Comparison of ENCODE assay signal across 8 mouse cellular contexts in the genomic region with DNA sequence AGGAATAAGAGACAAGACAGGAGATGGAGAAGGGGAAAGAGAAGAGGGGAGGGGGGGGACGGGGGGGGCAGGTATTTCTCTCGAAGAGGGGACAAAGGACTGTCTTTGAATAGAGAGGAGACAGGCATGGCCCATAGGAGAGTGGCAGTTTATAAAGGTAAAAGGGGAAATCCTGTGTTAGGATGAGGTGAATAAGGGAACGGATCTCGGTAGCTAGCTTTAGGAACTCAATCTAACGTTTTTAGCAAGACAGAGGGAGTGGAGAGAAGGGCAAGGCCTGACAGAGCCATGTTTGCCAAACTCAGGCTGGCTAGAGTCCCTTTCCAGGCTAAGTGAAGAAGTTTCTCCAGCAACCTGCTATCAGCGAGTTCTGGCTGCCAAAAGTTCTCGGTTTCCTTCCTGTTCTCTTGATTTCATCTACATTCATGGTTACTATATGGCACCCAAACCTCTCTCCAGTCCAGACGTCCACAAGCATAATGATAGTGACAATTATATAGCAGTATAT. TPM values are rescaled to one million over a fixed set of nuclear protein-coding genes. Genes with fewer than 3 reads are reported as not detected.
A peak's percentile ranks its signal among the peaks of the same experiment; 100 is the strongest.
DNase-seq lines count a peak whose midpoint lies in the region; ATAC-seq and TF ChIP-seq lines count a peak whose summit lies in the region.

No protein-coding gene starts in this region.

- no peaks in the 10 kb centered on the region for H3K79me2 ChIP-seq in heart, adult 2 months (replicated peaks; ENCODE audit: control insufficient read depth, insufficient read depth, low read length)
- H3K79me2 ChIP-seq in C2C12 (ENCODE audit: control insufficient read depth, insufficient read depth): no peaks in the 10 kb centered on the region

- H3K27me3 ChIP-seq in heart, adult 2 months (ENCODE audit: control insufficient read depth, insufficient read depth, low read length): no peaks in the 10 kb centered on the region
- H3K27me3 ChIP-seq in C2C12 (ENCODE audit: control insufficient read depth, insufficient read depth, insufficient read length): no peaks in the 10 kb centered on the region
- H3K27me3 ChIP-seq in forebrain, embryonic 12.5 days: no peaks in the 10 kb centered on the region
- H3K27me3 ChIP-seq in liver, embryonic 12.5 days (replicated peaks): peaks cover 4% of the 10 kb centered on the region; the same call in 1 of the 2 replicates

- no peaks in the 10 kb centered on the region for H3K36me3 ChIP-seq in heart, adult 2 months (ENCODE audit: control insufficient read depth, insufficient read depth, low read length)
- peaks cover 3% of the 10 kb centered on the region for H3K36me3 ChIP-seq in C2C12 (ENCODE audit: control insufficient read depth, insufficient read depth)
- peaks cover 13% of the 10 kb centered on the region for H3K36me3 ChIP-seq in forebrain, embryonic 12.5 days (replicated peaks)
- H3K36me3 ChIP-seq in liver, embryonic 12.5 days: peaks cover 29% of the 10 kb centered on the region

- intact Hi-C loops in heart, adult 2 months (cut with DNase I): loop anchor here (1.0 to 10.0 kb wide), 4 partner anchors 21 to 238 kb away; a partner anchor contains a TSS
- intact Hi-C loops in heart, postnatal 25 days (cut with DNase I): no loop called here

- no peak for DNase-seq in heart, adult 2 months
- no peak for DNase-seq in heart, postnatal 25 days (ENCODE audit: low spot score)
- DNase-seq in left cerebral cortex, adult 18-20 months (ENCODE audit: low spot score in 2 of 2): no peak
- DNase-seq in frontal cortex, postnatal 25 days (ENCODE audit: low spot score in 2 of 2): no peak

- H3K27ac ChIP-seq in heart, adult 2 months: peak overlapping the region; percentile 84; the same call in 1 of the 2 replicates
- 0 out of 2 replicates have a peak overlapping the region, but pooled peaks have one; percentile 84 for H3K27ac ChIP-seq in forebrain, embryonic 12.5 days
- peak overlapping the region; percentile 86 for H3K27ac ChIP-seq in liver, embryonic 12.5 days

- H3ac ChIP-seq in C2C12 (ENCODE audit: control insufficient read depth, insufficient read length, low read depth): no peak overlapping the region

- WGBS in heart, adult 2 months: 35% methylated on average over 8 of the region's 8 CpGs
- WGBS in forebrain, embryonic 12.5 days: 48% methylated on average over 8 of the region's 8 CpGs
- 26% methylated on average over 8 of the region's 8 CpGs for WGBS in liver, embryonic 12.5 days (ENCODE audit: insufficient replicate concordance)

- H3K9ac ChIP-seq in heart, adult 2 months (ENCODE audit: low read depth, low read length): no peak overlapping the region
- peak overlapping the region; percentile 67; the same call in 1 of the 2 replicates for H3K9ac ChIP-seq in forebrain, embryonic 12.5 days
- peak overlapping the region; percentile 80 for H3K9ac ChIP-seq in liver, embryonic 12.5 days

- no peaks in the 10 kb centered on the region for H3K79me3 ChIP-seq in C2C12 (ENCODE audit: low read depth)

- no peak for TF ChIP-seq CTCF in heart, adult 2 months (IDR thresholded peaks at IDR 0.05)
- no peak for TF ChIP-seq CTCF in C2C12 (IDR thresholded peaks at IDR 0.05; ENCODE audit: control insufficient read depth, insufficient read depth, insufficient read length)

- TF ChIP-seq POLR2A in heart, adult 2 months (IDR thresholded peaks at IDR 0.05; ENCODE audit: insufficient read depth, low read depth, low read length): no peak

- no peak for ATAC-seq in forebrain, embryonic 12.5 days (ENCODE audit: low FRiP score)
- peak; percentile 5; the same call in 1 of the 2 replicates for ATAC-seq in liver, embryonic 12.5 days
- ATAC-seq in activated CD4-positive, CD25-positive, alpha-beta regulatory T cell, adult 4 months: no peak

- no peaks in the 10 kb centered on the region; the same call in 1 of the 2 replicates for H3K4me1 ChIP-seq in heart, adult 2 months (ENCODE audit: control insufficient read depth, insufficient read depth, low read length)
- peaks cover 8% of the 10 kb centered on the region for H3K4me1 ChIP-seq in forebrain, embryonic 12.5 days
- peaks cover 48% of the 10 kb centered on the region for H3K4me1 ChIP-seq in liver, embryonic 12.5 days

- TF ChIP-seq EP300 in heart, adult 2 months (IDR thresholded peaks at IDR 0.05; ENCODE audit: insufficient read depth, low read depth, low read length): no peak

- no peaks in the 10 kb centered on the region for H3K9me3 ChIP-seq in forebrain, embryonic 12.5 days
- H3K9me3 ChIP-seq in liver, embryonic 12.5 days (replicated peaks): no peaks in the 10 kb centered on the region

- peak overlapping the region; percentile 65 for H3K4me2 ChIP-seq in forebrain, embryonic 12.5 days
- H3K4me2 ChIP-seq in liver, embryonic 12.5 days: peak overlapping the region; percentile 88

- H3K4me3 ChIP-seq in heart, adult 2 months: peak overlapping the region; percentile 90; the same call in 1 of the 2 replicates
- peak overlapping the region; percentile 43 for H3K4me3 ChIP-seq in C2C12 (ENCODE audit: insufficient read depth, poor library complexity, severe bottlenecking)
- peak overlapping the region; percentile 80 for H3K4me3 ChIP-seq in forebrain, embryonic 12.5 days (replicated peaks)
- H3K4me3 ChIP-seq in liver, embryonic 12.5 days: peak overlapping the region; percentile 83

TF ChIP-seq in C2C12, 6 proteins besides CTCF, POLR2A, EP300 and RAD21:
- TF ChIP-seq USF1 (IDR thresholded peaks at IDR 0.05; ENCODE audit: low read depth) (no peak), MYOG (IDR thresholded peaks at IDR 0.05; ENCODE audit: control insufficient read depth, extremely low read depth, insufficient read length) (no peak), MYOD1 (IDR thresholded peaks at IDR 0.05; ENCODE audit: control insufficient read depth, insufficient read length, low read depth) (no peak), CEBPB (IDR thresholded peaks at IDR 0.05; ENCODE audit: low read depth) (no peak), FOSL1 (IDR thresholded peaks at IDR 0.05; ENCODE audit: insufficient read depth, low read length, poor library complexity, severe bottlenecking) (no peak), MAX (IDR thresholded peaks at IDR 0.05) (no peak)

RNA-seq across cellular contexts. Expression of a gene that starts 0.4 kb away (rescaled TPM):
- total RNA-seq in heart, adult 2 months (2021): 10 to 100 TPM; 12.5 to 13.0 TPM
- polyA plus RNA-seq in heart, adult 2 months (2012; rRNA removed): 26.3 and 32.2 TPM in 2 replicates
- 10 to 100 TPM; 13.0 to 13.4 TPM for total RNA-seq in heart, postnatal 25 days (2021)
- polyA plus RNA-seq in C2C12 (2012; fragmentation: generic; extraction: Trizol): 11.9 TPM
- polyA plus RNA-seq in forebrain, embryonic 12.5 days (2016; fragmentation: Nextera tagmentation; extraction: Ambion mirVana): 32.1 and 34.0 TPM in 2 replicates
- 18.3 and 18.9 TPM in 2 replicates for polyA plus RNA-seq in liver, embryonic 12.5 days (2016; fragmentation: Nextera tagmentation; extraction: Ambion mirVana)
- polyA plus RNA-seq in activated CD4-positive, CD25-positive, alpha-beta regulatory T cell, adult 4 months (2017; shearing (Covaris generic)): 10 to 100 TPM; 53.3 to 60.8 TPM
- total RNA-seq in left cerebral cortex, adult 18-20 months (2021): 10 to 100 TPM; 47.1 to 51.2 TPM

RNA-seq across cellular contexts. Expression of a gene that starts 8.8 kb away (rescaled TPM):
- under 1 TPM; 0.16 to 0.43 TPM for total RNA-seq in heart, adult 2 months (2021)
- polyA plus RNA-seq in heart, adult 2 months (2012; rRNA removed): 0.31 and 0.41 TPM in 2 replicates
- total RNA-seq in heart, postnatal 25 days (2021): under 1 TPM; 0.18 to 0.36 TPM
- 0.07 TPM for polyA plus RNA-seq in C2C12 (2012; fragmentation: generic; extraction: Trizol)
- 0.55 and 0.58 TPM in 2 replicates for polyA plus RNA-seq in forebrain, embryonic 12.5 days (2016; fragmentation: Nextera tagmentation; extraction: Ambion mirVana)
- 1.6 and 2.1 TPM in 2 replicates for polyA plus RNA-seq in liver, embryonic 12.5 days (2016; fragmentation: Nextera tagmentation; extraction: Ambion mirVana)
- not detected for polyA plus RNA-seq in activated CD4-positive, CD25-positive, alpha-beta regulatory T cell, adult 4 months (2017; shearing (Covaris generic))
- total RNA-seq in left cerebral cortex, adult 18-20 months (2021): not detected

RNA-seq across cellular contexts. Expression of a gene that starts 23.0 kb away (rescaled TPM):
- 10 to 100 TPM; 35.4 to 40.2 TPM for total RNA-seq in heart, adult 2 months (2021)
- 82.9 and 85.8 TPM in 2 replicates for polyA plus RNA-seq in heart, adult 2 months (2012; rRNA removed)
- total RNA-seq in heart, postnatal 25 days (2021): 10 to 100 TPM; 43.7 to 47.0 TPM
- 63.7 TPM for polyA plus RNA-seq in C2C12 (2012; fragmentation: generic; extraction: Trizol)
- 68.8 and 74.1 TPM in 2 replicates for polyA plus RNA-seq in forebrain, embryonic 12.5 days (2016; fragmentation: Nextera tagmentation; extraction: Ambion mirVana)
- polyA plus RNA-seq in liver, embryonic 12.5 days (2016; fragmentation: Nextera tagmentation; extraction: Ambion mirVana): 34.3 and 35.2 TPM in 2 replicates
- 10 to 100 TPM; 46.4 to 48.9 TPM for polyA plus RNA-seq in activated CD4-positive, CD25-positive, alpha-beta regulatory T cell, adult 4 months (2017; shearing (Covaris generic))
- 10 to 100 TPM; 86.9 to 88.7 TPM for total RNA-seq in left cerebral cortex, adult 18-20 months (2021)

RNA-seq across cellular contexts. Expression of a gene that starts 23.0 kb away (rescaled TPM):
- total RNA-seq in heart, adult 2 months (2021): 10 to 100 TPM; 10.1 to 11.4 TPM
- polyA plus RNA-seq in heart, adult 2 months (2012; rRNA removed): 8.3 and 13.1 TPM in 2 replicates
- total RNA-seq in heart, postnatal 25 days (2021): 10 to 100 TPM in 1 of 2 experiments, 1 to 10 TPM in 1; 7.8 to 11.1 TPM
- polyA plus RNA-seq in C2C12 (2012; fragmentation: generic; extraction: Trizol): 38.6 TPM
- 47.9 and 52.0 TPM in 2 replicates for polyA plus RNA-seq in forebrain, embryonic 12.5 days (2016; fragmentation: Nextera tagmentation; extraction: Ambion mirVana)
- 56.0 and 59.4 TPM in 2 replicates for polyA plus RNA-seq in liver, embryonic 12.5 days (2016; fragmentation: Nextera tagmentation; extraction: Ambion mirVana)
- polyA plus RNA-seq in activated CD4-positive, CD25-positive, alpha-beta regulatory T cell, adult 4 months (2017; shearing (Covaris generic)): 1 to 10 TPM; 6.0 to 8.2 TPM
- 10 to 100 TPM; 10.7 to 11.6 TPM for total RNA-seq in left cerebral cortex, adult 18-20 months (2021)

RNA-seq across cellular contexts. Expression of a gene that starts 35.8 kb away (rescaled TPM):
- under 1 TPM; 0.81 to 0.98 TPM for total RNA-seq in heart, adult 2 months (2021)
- polyA plus RNA-seq in heart, adult 2 months (2012; rRNA removed): 6.7 and 8.1 TPM in 2 replicates
- total RNA-seq in heart, postnatal 25 days (2021): under 1 TPM; 0.56 to 0.83 TPM
- polyA plus RNA-seq in C2C12 (2012; fragmentation: generic; extraction: Trizol): 0.05 TPM
- 0.40 TPM in 1 of 2 replicates, not detected in the other for polyA plus RNA-seq in forebrain, embryonic 12.5 days (2016; fragmentation: Nextera tagmentation; extraction: Ambion mirVana)
- polyA plus RNA-seq in liver, embryonic 12.5 days (2016; fragmentation: Nextera tagmentation; extraction: Ambion mirVana): 10.7 and 11.2 TPM in 2 replicates
- not detected for polyA plus RNA-seq in activated CD4-positive, CD25-positive, alpha-beta regulatory T cell, adult 4 months (2017; shearing (Covaris generic))
- 1 to 10 TPM; 2.3 to 2.4 TPM for total RNA-seq in left cerebral cortex, adult 18-20 months (2021)
